Mouse (Mus musculus) midbrain, embryonic 16.5 days (tissue): Measurements from ENCODE around the gene Tdrd3. TPM values are rescaled to one million over a fixed set of nuclear protein-coding genes. Genes with fewer than 3 reads are reported as not detected.

Experiments
- ATAC-seq: fragments of 200-750 bp; cut with Nextera tagmentation; 2 replicates; pipeline ENCODE4 v1.8.0; 2017; ENCODE audit warnings: moderate TSS enrichment
- H3K27ac ChIP-seq: fragments of 300-500 bp; sonication (generic); 2 replicates; pipeline ENCODE4 v1.5.1; 2014; ENCODE audit warnings: mild to moderate bottlenecking, low read length, mixed read lengths
- H3K27me3 ChIP-seq: fragments of 300-500 bp; sonication (generic); 2 replicates; pipeline ENCODE4 v1.6.1; 2014; ENCODE audit warnings: low read depth, low read length, mixed read lengths; ENCODE audit not compliant: control insufficient read depth, insufficient read depth
- H3K36me3 ChIP-seq: fragments of 300-500 bp; sonication (generic); 2 replicates; pipeline ENCODE4 v1.6.1; 2014; ENCODE audit warnings: mild to moderate bottlenecking, low read length, moderate library complexity, mixed read lengths; ENCODE audit not compliant: control insufficient read depth, insufficient read depth
- H3K4me1 ChIP-seq: fragments of 300-500 bp; sonication (generic); 2 replicates; pipeline ENCODE4 v1.6.1; 2014; ENCODE audit warnings: mild to moderate bottlenecking, low read length, mixed read lengths; ENCODE audit not compliant: control insufficient read depth, insufficient read depth
- H3K4me2 ChIP-seq: fragments of 300-500 bp; sonication (generic); 2 replicates; pipeline ENCODE4 v1.6.1; 2014; ENCODE audit warnings: mild to moderate bottlenecking, low read length, mixed read lengths
- H3K4me3 ChIP-seq: fragments of 300-500 bp; sonication (generic); 2 replicates; pipeline ENCODE4 v1.5.1; 2014; ENCODE audit warnings: low read depth, mild to moderate bottlenecking, low read length, moderate library complexity, mixed read lengths
- H3K9ac ChIP-seq: fragments of 300-500 bp; sonication (generic); 2 replicates; pipeline ENCODE4 v1.6.1; 2014; ENCODE audit warnings: low read depth, low read length, mixed read lengths
- H3K9me3 ChIP-seq: fragments of 300-500 bp; sonication (generic); replicated peaks from 2 replicates; pipeline ENCODE4 v1.6.1; 2014; ENCODE audit warnings: mild to moderate bottlenecking, low read length, mixed read lengths; ENCODE audit not compliant: control insufficient read depth, poor library complexity, severe bottlenecking
- WGBS: fragments of 180-500 bp; shearing (Covaris S2); extraction: QIAGEN DNeasy Blood & Tissue Kit; methylation state at CpG from one replicate; pipeline ENCODE4 v1.1.7; 2014; 5-methylcytosine and 5-hydroxymethylcytosine counted together
- polyA plus RNA-seq: library from polyadenylated mRNA; unstranded; fragments of >200 nt; fragmentation: Nextera tagmentation; extraction: Ambion mirVana; gene quantifications from 2 replicates; pipeline ENCODE4 v1.2.1, GENCODE M21; 2015

The Tdrd3 gene
- polyA plus RNA-seq, 1 experiment from 2014 or later = 47.0 TPM

DNA sequence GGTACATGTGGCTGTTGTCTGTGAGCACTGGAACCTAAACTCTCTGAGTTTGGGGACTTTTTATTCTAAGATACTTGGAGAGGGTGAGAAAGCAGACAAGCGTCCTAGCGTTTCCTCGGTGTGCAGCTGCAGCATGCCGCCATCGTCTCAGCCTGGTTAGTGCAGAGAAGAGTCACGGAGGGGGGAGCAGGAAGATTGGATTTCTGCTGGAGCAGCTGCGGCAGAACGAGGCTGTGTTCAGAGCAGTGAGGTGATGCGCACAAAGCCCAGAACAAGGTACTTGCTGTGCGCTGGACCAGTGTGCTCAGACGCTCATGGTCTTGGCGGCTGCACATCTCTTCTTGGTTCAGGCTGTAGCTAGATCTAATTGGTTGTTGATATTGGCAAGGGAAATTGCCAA is 51.1 kb downstream of the Tdrd3 start:
- no peaks in the 10 kb centered on the region for H3K9me3 ChIP-seq
- H3K27me3 ChIP-seq = no peaks in the 10 kb centered on the region
- H3K27ac ChIP-seq = no peak overlapping the region
- 72% methylated on average over 12 of the region's 12 CpGs for WGBS
- no peak overlapping the region for H3K4me3 ChIP-seq
- H3K36me3 ChIP-seq = no peaks in the 10 kb centered on the region
- peak; percentile 27; the same call in 1 of the 2 replicates for ATAC-seq
- no peak overlapping the region for H3K4me2 ChIP-seq
- H3K9ac ChIP-seq = no peak overlapping the region
- H3K4me1 ChIP-seq = peaks cover 5% of the 10 kb centered on the region; the same call in 1 of the 2 replicates

DNA sequence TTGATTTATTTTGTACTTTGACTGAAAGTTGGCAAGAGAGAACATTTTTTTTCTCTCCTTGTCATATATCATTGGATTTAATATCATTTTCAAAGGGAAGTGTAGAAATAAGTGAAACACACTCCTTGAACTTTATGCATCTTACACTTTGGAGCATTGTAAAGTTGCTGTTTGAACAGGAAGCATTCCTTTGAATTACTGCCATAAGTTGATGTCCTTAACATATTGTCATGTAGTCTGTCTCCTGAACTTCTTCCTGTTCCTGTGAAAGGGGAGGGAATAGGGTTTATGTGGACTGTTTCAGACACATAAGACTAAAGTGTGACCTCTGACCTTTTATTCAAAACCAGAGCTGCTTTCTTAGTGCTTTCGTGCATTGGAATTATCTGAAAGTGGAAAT is 55.1 kb downstream of the Tdrd3 start:
- no peak overlapping the region for H3K4me2 ChIP-seq
- ATAC-seq = no peak
- 78% methylated on average over 1 of the region's 1 CpGs for WGBS
- H3K9me3 ChIP-seq = no peaks in the 10 kb centered on the region
- H3K36me3 ChIP-seq = no peaks in the 10 kb centered on the region
- H3K9ac ChIP-seq = no peak overlapping the region
- H3K27ac ChIP-seq = no peak overlapping the region
- no peak overlapping the region for H3K4me3 ChIP-seq
- no peaks in the 10 kb centered on the region for H3K4me1 ChIP-seq
- H3K27me3 ChIP-seq = no peaks in the 10 kb centered on the region

DNA sequence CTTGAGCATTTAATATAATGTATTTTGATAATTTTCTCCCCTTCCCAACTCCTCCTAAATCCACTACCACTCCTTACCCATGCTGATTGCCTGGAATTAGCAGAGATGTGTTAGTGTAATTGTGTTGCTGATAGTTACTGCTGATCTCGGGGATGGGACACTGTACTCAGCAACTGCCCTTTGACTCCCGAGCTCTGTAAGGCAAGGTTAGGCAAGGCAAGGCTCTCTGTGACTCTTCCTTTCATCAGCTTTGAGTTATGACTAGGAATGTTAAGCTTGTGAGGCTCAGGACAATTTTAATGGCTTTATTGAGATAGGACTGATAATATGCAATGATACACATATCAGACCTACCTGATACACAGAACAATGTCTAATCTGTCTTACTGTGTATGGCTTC is 56.3 kb downstream of the Tdrd3 start:
- no peak overlapping the region for H3K9ac ChIP-seq
- no peaks in the 10 kb centered on the region for H3K27me3 ChIP-seq
- H3K4me2 ChIP-seq = no peak overlapping the region
- H3K27ac ChIP-seq = no peak overlapping the region
- H3K9me3 ChIP-seq = no peaks in the 10 kb centered on the region
- no peaks in the 10 kb centered on the region for H3K4me1 ChIP-seq
- no peak for ATAC-seq
- WGBS = 85% methylated on average over 2 of the region's 2 CpGs
- H3K4me3 ChIP-seq = no peak overlapping the region
- H3K36me3 ChIP-seq = no peaks in the 10 kb centered on the region

DNA sequence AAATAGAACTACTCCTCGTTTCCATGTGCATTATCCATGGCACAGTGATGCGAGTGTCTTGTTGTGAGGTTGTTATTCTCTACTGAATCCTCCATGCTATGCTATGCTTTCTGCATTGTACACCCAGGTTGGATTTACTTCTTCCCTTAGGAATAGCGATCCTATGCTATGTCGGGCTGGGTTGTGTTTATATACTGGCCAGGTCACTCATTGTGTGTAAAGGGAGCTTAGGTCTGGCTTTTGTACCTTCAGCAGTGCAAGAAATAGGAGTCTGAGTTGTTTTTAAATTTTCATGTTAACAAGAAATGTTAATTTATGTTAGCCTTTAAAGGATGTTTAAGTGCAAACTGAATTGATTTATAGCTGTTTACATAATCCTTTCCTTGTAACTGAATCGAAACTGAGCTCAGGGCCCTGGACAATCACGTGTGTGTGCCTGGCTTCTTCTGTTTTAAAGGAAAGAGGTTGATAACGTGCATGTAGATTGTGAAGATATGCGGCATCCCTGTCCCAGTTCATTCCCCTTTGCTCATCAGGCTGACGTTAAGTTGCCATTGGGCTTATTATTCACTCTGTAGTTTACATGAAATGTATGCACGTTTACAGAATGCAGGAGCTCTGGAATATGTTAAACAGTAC is 59.4 kb downstream of the Tdrd3 start:
- Histone ChIP-seq H3K9ac (no peak overlapping the region), H3K36me3 (no peaks in the 10 kb centered on the region), H3K4me3 (no peak overlapping the region), H3K27me3 (no peaks in the 10 kb centered on the region), H3K27ac (no peak overlapping the region), H3K4me2 (no peak overlapping the region), H3K4me1 (no peaks in the 10 kb centered on the region), H3K9me3 (no peaks in the 10 kb centered on the region)
- WGBS = 82% methylated on average over 10 of the region's 10 CpGs
- no peak for ATAC-seq

DNA sequence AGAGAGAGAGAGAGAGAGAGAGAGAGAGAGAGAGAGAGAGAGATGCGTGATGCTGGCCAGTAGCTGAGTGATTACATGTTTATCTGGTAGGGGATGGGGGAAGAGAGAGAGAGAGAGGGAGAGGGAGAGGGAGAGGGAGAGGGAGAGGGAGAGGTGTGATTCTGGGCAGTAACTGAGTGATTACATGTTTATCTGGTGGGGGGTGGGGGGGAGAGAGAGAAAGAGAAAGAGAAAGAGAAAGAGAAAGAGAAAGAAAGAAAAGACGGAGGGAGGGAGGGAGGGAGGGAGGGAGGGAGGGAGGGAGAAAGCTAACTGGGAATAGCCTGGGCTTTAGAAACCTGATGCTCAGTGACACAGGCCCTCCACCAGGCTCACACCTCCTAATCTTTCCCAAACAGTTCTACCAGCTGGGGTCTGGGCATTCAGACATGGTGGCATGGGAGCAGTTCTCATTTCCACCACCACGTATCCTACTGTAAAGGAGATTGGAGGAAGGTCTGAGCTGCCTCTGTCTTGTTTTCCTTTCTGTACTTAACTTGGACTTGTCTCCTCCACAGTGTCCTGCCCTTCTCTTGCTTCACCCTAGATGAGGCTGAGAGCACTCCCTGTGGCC is 62.0 kb downstream of the Tdrd3 start:
- no peak overlapping the region for H3K27ac ChIP-seq
- no peak overlapping the region for H3K4me3 ChIP-seq
- H3K9me3 ChIP-seq = no peaks in the 10 kb centered on the region
- ATAC-seq = no peak
- H3K4me2 ChIP-seq = no peak overlapping the region
- H3K27me3 ChIP-seq = no peaks in the 10 kb centered on the region
- H3K4me1 ChIP-seq = no peaks in the 10 kb centered on the region
- 86% methylated on average over 2 of the region's 3 CpGs for WGBS
- H3K9ac ChIP-seq = no peak overlapping the region
- no peaks in the 10 kb centered on the region for H3K36me3 ChIP-seq

DNA sequence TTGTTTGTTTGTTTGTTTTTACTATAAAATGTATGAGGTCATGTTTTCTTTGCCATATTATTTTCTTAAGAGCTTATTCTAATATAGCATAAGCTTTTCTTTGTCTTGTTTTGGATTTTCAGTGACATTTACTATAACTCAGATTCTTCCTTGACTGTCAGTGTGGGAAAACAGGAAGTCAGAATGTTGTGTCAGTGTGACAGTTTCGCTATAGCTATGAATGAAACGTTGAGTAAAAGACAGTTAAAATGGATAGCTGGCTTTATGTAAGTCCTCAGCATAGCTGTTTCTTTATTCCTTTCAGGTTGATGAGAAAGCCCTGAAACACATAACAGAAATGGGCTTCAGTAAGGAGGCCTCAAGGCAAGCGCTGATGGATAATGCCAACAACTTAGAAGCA is 69.4 kb downstream of the Tdrd3 start:
- H3K9ac ChIP-seq = no peak overlapping the region
- no peak overlapping the region for H3K4me3 ChIP-seq
- no peaks in the 10 kb centered on the region for H3K27me3 ChIP-seq
- 91% methylated on average over 3 of the region's 3 CpGs for WGBS
- H3K4me2 ChIP-seq = no peak overlapping the region
- no peaks in the 10 kb centered on the region for H3K4me1 ChIP-seq
- no peak overlapping the region for H3K27ac ChIP-seq
- H3K9me3 ChIP-seq = no peaks in the 10 kb centered on the region
- H3K36me3 ChIP-seq = no peaks in the 10 kb centered on the region; the same call in 1 of the 2 replicates
- no peak for ATAC-seq

DNA sequence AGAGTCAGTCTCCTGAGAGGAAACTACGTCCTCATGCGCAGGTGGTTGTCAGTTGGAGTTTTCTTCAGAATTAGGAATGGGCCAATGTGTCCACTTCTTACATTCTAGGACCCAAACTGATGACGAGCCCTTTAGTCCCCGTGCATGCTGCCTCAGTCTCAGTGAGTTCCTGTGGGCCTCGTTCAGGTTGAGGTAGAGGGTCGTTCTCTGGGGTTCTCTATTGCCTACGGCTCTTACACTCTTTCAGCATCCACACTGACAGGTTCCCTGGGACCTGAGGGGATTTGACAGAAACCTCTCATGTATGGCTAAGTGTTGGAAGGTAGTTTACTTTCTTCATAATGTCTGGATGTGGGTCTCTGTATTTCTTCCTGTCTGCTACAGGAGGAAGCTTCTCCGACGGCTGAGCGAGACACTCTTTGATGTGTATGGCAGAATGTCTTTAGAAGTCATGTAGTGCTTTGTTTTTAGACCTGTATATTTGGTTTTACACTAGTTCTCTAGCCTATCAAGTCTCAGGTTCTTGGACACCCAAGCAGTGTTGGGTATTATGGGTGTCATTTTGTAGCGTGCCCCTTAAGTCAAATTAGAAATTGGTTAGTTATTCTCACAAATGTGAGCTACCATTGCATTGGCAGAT is 81.6 kb downstream of the Tdrd3 start:
- 94% methylated on average over 11 of the region's 11 CpGs for WGBS
- H3K36me3 ChIP-seq = no peaks in the 10 kb centered on the region
- no peak for ATAC-seq

DNA sequence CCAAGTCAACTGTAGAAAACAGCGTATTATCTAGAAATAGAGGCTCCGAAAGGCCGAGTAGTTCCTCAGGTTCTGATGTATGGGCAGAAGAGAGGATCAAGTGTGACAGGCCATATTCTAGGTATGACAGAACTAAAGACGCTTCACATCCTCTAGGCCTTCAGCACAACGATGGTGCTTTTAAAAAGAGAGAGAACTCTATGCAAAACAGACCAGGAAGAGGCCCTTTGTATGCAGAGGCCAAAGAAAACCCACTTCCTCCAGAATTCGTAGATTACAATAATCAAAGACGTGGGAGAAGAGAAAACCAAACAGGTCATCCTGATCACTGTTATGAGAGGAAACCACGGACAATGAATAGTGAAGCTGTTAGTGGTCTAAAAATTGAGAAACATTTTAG is 89.5 kb downstream of the Tdrd3 start:
- no peak for ATAC-seq
- no peak overlapping the region for H3K27ac ChIP-seq
- no peak overlapping the region for H3K9ac ChIP-seq
- no peaks in the 10 kb centered on the region for H3K27me3 ChIP-seq
- 95% methylated on average over 8 of the region's 8 CpGs for WGBS
- H3K36me3 ChIP-seq = peaks cover 10% of the 10 kb centered on the region; the same call in 1 of the 2 replicates
- no peak overlapping the region for H3K4me3 ChIP-seq
- H3K9me3 ChIP-seq = no peaks in the 10 kb centered on the region
- no peak overlapping the region for H3K4me2 ChIP-seq
- no peaks in the 10 kb centered on the region for H3K4me1 ChIP-seq

More for the DNA sequence above, 81.6 kb downstream of the Tdrd3 start:
- H3K27ac ChIP-seq = no peak overlapping the region
- H3K9me3 ChIP-seq = no peaks in the 10 kb centered on the region
- no peak overlapping the region for H3K4me2 ChIP-seq
- H3K9ac ChIP-seq = no peak overlapping the region
- H3K4me1 ChIP-seq = no peaks in the 10 kb centered on the region
- no peak overlapping the region for H3K4me3 ChIP-seq
- H3K27me3 ChIP-seq = no peaks in the 10 kb centered on the region

DNA sequence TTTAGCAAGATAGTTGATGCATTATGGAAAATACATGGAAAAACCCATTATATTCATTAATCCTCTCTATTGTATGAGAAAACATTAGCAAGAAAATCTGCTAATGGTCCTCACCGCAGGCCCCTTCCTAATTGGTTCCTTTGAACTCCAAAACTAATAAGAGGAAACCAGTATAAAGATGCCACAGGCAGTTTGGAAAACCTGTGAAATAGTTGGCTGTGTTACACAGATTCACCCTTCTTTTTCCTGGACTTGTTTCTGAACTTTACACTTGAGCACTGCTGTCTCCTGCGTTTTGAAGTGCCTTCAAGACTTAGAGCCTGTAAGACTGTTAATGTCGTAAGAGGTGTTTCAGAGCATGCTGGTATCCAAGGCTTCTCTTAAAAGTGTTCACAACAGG is 98.8 kb downstream of the Tdrd3 start:
- Histone ChIP-seq H3K36me3 (no peaks in the 10 kb centered on the region; the same call in 1 of the 2 replicates), H3K27me3 (no peaks in the 10 kb centered on the region), H3K9ac (no peak overlapping the region), H3K4me3 (no peak overlapping the region), H3K9me3 (no peaks in the 10 kb centered on the region), H3K27ac (no peak overlapping the region), H3K4me2 (no peak overlapping the region), H3K4me1 (no peaks in the 10 kb centered on the region)
- 64% methylated on average over 3 of the region's 3 CpGs for WGBS
- ATAC-seq = no peak
